ENCODE assay signal across 8 mouse cellular contexts in genomic region chr10:101681437-101681912, GRCm38 (mm10). TPM values are rescaled to one million over a fixed set of nuclear protein-coding genes. Genes with fewer than 3 reads are reported as not detected.
A peak's percentile ranks its signal among the peaks of the same experiment; 100 is the strongest.
DNase-seq lines count a peak whose midpoint lies in the region; ATAC-seq and TF ChIP-seq lines count a peak whose summit lies in the region.

Gene Mgat4c (plus strand): TSS chr10:101681487.

- ATAC-seq in intestine, postnatal 0 days: no peak
- ATAC-seq in midbrain, embryonic 14.5 days (ENCODE audit: low FRiP score, low TSS enrichment): peak; percentile 63; the same call in 1 of the 2 replicates
- no peak for ATAC-seq in erythroid progenitor cell, adult 5-6 weeks (replicated peaks; ENCODE audit: low FRiP score, poor library complexity, severe bottlenecking)
- no peak for ATAC-seq in megakaryocyte-erythroid progenitor cell, adult 5-6 weeks (replicated peaks; ENCODE audit: low FRiP score, low TSS enrichment, poor library complexity, severe bottlenecking)

- H3K36me3 ChIP-seq in intestine, postnatal 0 days (ENCODE audit: control insufficient read depth, insufficient read depth): no peaks in the 10 kb centered on the region
- H3K36me3 ChIP-seq in midbrain, embryonic 14.5 days (ENCODE audit: control insufficient read depth, insufficient read depth, low read length): no peaks in the 10 kb centered on the region

- H3K4me2 ChIP-seq in intestine, postnatal 0 days (replicated peaks; ENCODE audit: low read depth): no peak within 1 kb of the TSS
- H3K4me2 ChIP-seq in midbrain, embryonic 14.5 days (ENCODE audit: low read length): peak within 1 kb of the TSS; percentile 45

- H3K4me1 ChIP-seq in intestine, postnatal 0 days (replicated peaks; ENCODE audit: control insufficient read depth, insufficient read depth, low read length): no peaks in the 10 kb centered on the region
- no peaks in the 10 kb centered on the region for H3K4me1 ChIP-seq in midbrain, embryonic 14.5 days (ENCODE audit: control insufficient read depth, insufficient read depth, low read length)

- no peaks in the 10 kb centered on the region for H3K27me3 ChIP-seq in intestine, postnatal 0 days (replicated peaks; ENCODE audit: control insufficient read depth, insufficient read depth, low read length)
- no peaks in the 10 kb centered on the region for H3K27me3 ChIP-seq in midbrain, embryonic 14.5 days (ENCODE audit: control insufficient read depth, insufficient read depth, low read length)

- WGBS in intestine, postnatal 0 days: 43% methylated on average over 6 of the region's 6 CpGs
- 33% methylated on average over 6 of the region's 6 CpGs for WGBS in midbrain, embryonic 14.5 days

- no peak within 1 kb of the TSS for H3K4me3 ChIP-seq in intestine, postnatal 0 days (ENCODE audit: low read depth, low read length)
- H3K4me3 ChIP-seq in midbrain, embryonic 14.5 days (replicated peaks; ENCODE audit: low read depth, low read length): peak within 1 kb of the TSS; percentile 32

- DNase-seq in adrenal gland, postnatal 4 days (ENCODE audit: low spot score in 2 of 2): no peak
- peak; percentile 1 for DNase-seq in cerebellum, adult 9-11 months
- peak; percentile 78 for DNase-seq in midbrain, embryonic 14.5 days
- DNase-seq in thymus, postnatal 4 days: no peak
- DNase-seq in testis, postnatal 14 days (ENCODE audit: low spot score): no peak

- TF ChIP-seq CTCF in intestine, postnatal 0 days (IDR thresholded peaks at IDR 0.05; ENCODE audit: low read depth): no peak

- no peaks in the 10 kb centered on the region for H3K9me3 ChIP-seq in intestine, postnatal 0 days (ENCODE audit: control insufficient read depth)
- no peaks in the 10 kb centered on the region for H3K9me3 ChIP-seq in midbrain, embryonic 14.5 days (ENCODE audit: control insufficient read depth, low read length)

- no peak within 1 kb of the TSS for H3K27ac ChIP-seq in intestine, postnatal 0 days (ENCODE audit: low read depth, low read length)
- H3K27ac ChIP-seq in midbrain, embryonic 14.5 days (replicated peaks; ENCODE audit: low read depth, low read length): peak within 1 kb of the TSS; percentile 70

- H3K9ac ChIP-seq in intestine, postnatal 0 days (ENCODE audit: low read depth, low read length): no peak within 1 kb of the TSS
- peak within 1 kb of the TSS; percentile 1; the same call in 1 of the 2 replicates for H3K9ac ChIP-seq in midbrain, embryonic 14.5 days (replicated peaks; ENCODE audit: low read length)

RNA-seq across cellular contexts. Expression of gene Mgat4c, which starts in this region (rescaled TPM):
- total RNA-seq in adrenal gland, postnatal 4 days (2021): 10 to 100 TPM; 23.7 to 30.8 TPM
- 42.5 and 53.0 TPM in 2 replicates for polyA plus RNA-seq in intestine, postnatal 0 days (2015; fragmentation: Nextera tagmentation; extraction: Ambion mirVana)
- polyA plus RNA-seq in midbrain, embryonic 14.5 days (2014; fragmentation: Nextera tagmentation; extraction: Ambion mirVana): 51.8 and 67.2 TPM in 2 replicates
- total RNA-seq in erythroid progenitor cell, adult 5-6 weeks (2015; ENCODE audit: low replicate concordance): not detected in 2 replicates
- total RNA-seq in erythroid progenitor cell, adult 5-6 weeks (2017; ENCODE audit: low replicate concordance): not detected in 2 replicates
- 0.42 and 0.87 TPM in 2 replicates for total RNA-seq in megakaryocyte-erythroid progenitor cell, adult 5-6 weeks (2014; fragmentation: Nextera tagmentation)
- total RNA-seq in megakaryocyte-erythroid progenitor cell, adult 5-6 weeks (2017): 0.11 and 0.70 TPM in 2 replicates

Comparison
In these comparisons a context has a peak if more than half of its experiments do, and no peak if none do; other contexts are left out.
1. RNA of gene Mgat4c (total RNA-seq): 23.7 to 30.8 TPM in adrenal gland, postnatal 4 days; 0.11 to 0.87 TPM in megakaryocyte-erythroid progenitor cell, adult 5-6 weeks and not detected in erythroid progenitor cell, adult 5-6 weeks; every median in the first group is over 10 times any median in the second.
2. DNase-seq: peak in cerebellum, adult 9-11 months (single experiment) and midbrain, embryonic 14.5 days (single experiment); none in adrenal gland, postnatal 4 days (0 of 2), thymus, postnatal 4 days (single experiment) and testis, postnatal 14 days (single experiment).